Mouse (Mus musculus) naive thymus-derived CD4-positive, alpha-beta T cell, adult 2 months (primary cell): ENCODE data around the gene Zcchc14.

ENCODE experiments used
- DNase-seq: peaks from one replicate; pipeline ENCODE4 v3.0.0-alpha.2; 2011; ENCODE audit warnings: low read depth

Zcchc14 gene

DNA sequence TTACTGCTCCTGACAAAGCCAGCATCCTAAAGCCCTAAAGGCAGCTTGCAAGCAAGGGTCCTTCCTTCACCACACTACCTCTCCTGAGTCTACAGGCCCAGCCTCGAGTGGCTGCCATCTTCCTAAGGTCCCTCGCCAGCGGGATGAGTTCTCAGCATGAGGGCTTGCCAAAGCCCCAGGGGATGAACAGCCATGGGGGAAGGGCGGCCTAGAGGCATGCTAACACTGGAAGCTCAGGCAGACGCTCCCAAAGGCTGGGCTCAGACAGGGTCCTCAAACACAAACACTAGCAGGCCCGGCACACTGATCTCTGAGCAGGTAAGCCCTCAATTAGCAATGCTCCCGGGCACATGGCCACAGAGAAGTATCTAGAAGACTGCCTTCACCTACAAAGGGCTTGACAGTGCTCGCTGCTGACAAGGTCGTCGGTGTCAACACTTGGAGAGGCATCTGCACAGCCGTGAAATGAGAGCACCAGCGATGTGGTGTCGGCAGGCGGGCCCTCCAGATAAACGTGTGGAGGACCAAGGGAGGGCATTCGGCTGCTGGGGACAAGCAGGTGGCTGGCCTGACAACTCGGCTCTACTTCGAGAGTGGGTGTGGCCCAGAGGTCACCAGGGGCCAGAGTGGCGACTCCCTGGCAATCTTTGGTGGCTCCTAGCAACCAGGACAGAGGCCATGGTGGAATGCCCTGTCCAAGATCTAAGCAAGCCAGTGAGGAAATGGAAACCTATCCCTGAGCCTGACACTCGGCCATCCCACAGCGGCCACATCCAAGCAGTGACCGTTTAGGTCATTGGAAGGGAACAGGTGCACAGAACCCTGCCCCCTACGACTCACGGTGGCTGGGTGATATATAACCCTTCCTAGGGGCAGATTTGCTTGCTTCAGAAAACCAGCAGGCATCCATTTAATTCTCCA is 101.4 kb downstream of the Zcchc14 start:
- no peak for DNase-seq

DNA sequence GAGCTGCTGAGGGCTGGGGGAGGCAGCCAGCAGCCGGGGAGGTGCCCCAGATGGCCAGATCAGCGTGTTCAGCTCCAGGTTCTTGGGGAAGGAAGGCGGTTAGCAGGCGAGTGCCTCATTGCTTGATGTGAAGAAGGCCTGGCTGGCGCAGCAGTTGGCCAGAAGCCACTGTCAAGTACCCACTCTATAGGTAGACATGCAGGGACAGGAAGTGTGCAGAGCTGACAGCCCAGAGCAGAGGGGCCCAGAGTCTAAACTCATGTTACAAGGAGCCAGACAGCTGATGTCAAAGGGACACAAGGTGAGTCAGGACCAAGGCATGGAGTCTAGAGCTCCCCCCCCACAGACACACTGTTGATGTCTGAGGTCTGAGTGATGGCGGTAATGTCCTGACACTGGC is 102.6 kb downstream of the Zcchc14 start:
- no peak for DNase-seq
